Mouse (Mus musculus) brain, embryonic 14.5 days (tissue): ENCODE data around the gene Rcn1.

Source experiments
- CTCF ChIP-seq: fragments of 200-500 bp; IDR thresholded peaks from 2 replicates; pipeline ENCODE4 v1.5.1; 2012; ENCODE audit warnings: inconsistent platforms, mild to moderate bottlenecking, moderate library complexity, borderline replicate concordance; ENCODE audit not compliant: insufficient read depth, insufficient read length; ENCODE audit errors: extremely low read depth
- POLR2A ChIP-seq: fragments of 200-500 bp; IDR thresholded peaks from 2 replicates; pipeline ENCODE4 v1.6.1; 2012; ENCODE audit warnings: mild to moderate bottlenecking, inconsistent platforms, borderline replicate concordance; ENCODE audit not compliant: poor library complexity, insufficient read depth, insufficient read length, severe bottlenecking; ENCODE audit errors: extremely low read depth

DNA sequence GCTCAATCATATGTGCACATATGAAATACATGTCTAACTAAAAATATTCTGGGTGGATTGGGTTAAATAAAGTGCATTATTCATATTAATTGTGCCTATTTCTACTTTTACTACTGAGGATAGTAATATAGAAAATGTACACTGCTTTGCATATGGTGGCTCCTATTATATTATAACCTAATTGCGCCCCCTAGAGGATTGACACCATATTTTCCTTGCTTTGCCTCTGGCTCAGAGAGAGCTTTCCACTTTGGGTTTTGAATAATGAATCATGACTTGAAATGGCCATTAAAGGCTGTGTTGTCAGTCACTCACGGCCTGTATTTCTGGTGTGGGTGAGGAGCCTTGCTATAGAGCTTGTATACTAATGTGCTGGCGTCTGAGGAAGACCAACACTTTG is 59.1 kb downstream of the Rcn1 start:
- no peak for TF ChIP-seq CTCF
- no peak for TF ChIP-seq POLR2A
